8 mouse cellular contexts compared by ENCODE assay signal in genomic region chr8:22059153-22059738, GRCm38 (mm10). TPM values are rescaled to one million over a fixed set of nuclear protein-coding genes. Genes with fewer than 3 reads are reported as not detected.
DNase-seq lines count a peak whose midpoint lies in the region; ATAC-seq lines count a peak whose summit lies in the region.

No protein-coding gene starts in this region.

- H3K9ac ChIP-seq in kidney, embryonic 14.5 days (ENCODE audit: low read depth, low read length): peak overlapping the region; percentile 62; the same call in 1 of the 2 replicates
- peak overlapping the region; percentile 34 for H3K9ac ChIP-seq in intestine, embryonic 14.5 days (ENCODE audit: low read length)

- intact Hi-C loops in left cerebral cortex, postnatal 36 days (cut with DNase I): no loop called here

- ATAC-seq in kidney, embryonic 14.5 days (ENCODE audit: low FRiP score, low TSS enrichment): no peak
- ATAC-seq in intestine, embryonic 14.5 days (replicated peaks; ENCODE audit: low FRiP score, low TSS enrichment, low read depth): no peak

- no peak overlapping the region for H3K27ac ChIP-seq in kidney, embryonic 14.5 days (ENCODE audit: low read depth, low read length)
- no peak overlapping the region for H3K27ac ChIP-seq in embryonic facial prominence, embryonic 10.5 days (replicated peaks)
- no peak overlapping the region for H3K27ac ChIP-seq in intestine, embryonic 14.5 days (ENCODE audit: low read depth)

- peaks cover 16% of the 10 kb centered on the region for H3K27me3 ChIP-seq in kidney, embryonic 14.5 days (ENCODE audit: control insufficient read depth, insufficient read depth, low read length)
- peaks cover 28% of the 10 kb centered on the region for H3K27me3 ChIP-seq in embryonic facial prominence, embryonic 10.5 days (replicated peaks; ENCODE audit: low read depth, poor library complexity, severe bottlenecking)
- H3K27me3 ChIP-seq in intestine, embryonic 14.5 days (replicated peaks; ENCODE audit: control insufficient read depth, insufficient read depth, low read length): peaks cover 18% of the 10 kb centered on the region

- DNase-seq in kidney, postnatal 25 days: no peak
- no peak for DNase-seq in embryonic facial prominence, embryonic 10.5 days (ENCODE audit: low spot score)
- no peak for DNase-seq in intestine, embryonic 14.5 days (ENCODE audit: low spot score)
- peak; percentile 6 for DNase-seq in naive thymus-derived CD4-positive, alpha-beta T cell, adult 2 months (ENCODE audit: low read depth)
- DNase-seq in thymus, adult 18-20 months: no peak
- DNase-seq in left cerebral cortex, postnatal 36 days (ENCODE audit: low spot score in 2 of 2): no peak
- no peak for DNase-seq in urinary bladder, postnatal 10 days (ENCODE audit: low spot score)

- no peaks in the 10 kb centered on the region for H3K9me3 ChIP-seq in kidney, embryonic 14.5 days (ENCODE audit: control insufficient read depth, low read length)
- no peaks in the 10 kb centered on the region for H3K9me3 ChIP-seq in embryonic facial prominence, embryonic 10.5 days
- no peaks in the 10 kb centered on the region for H3K9me3 ChIP-seq in intestine, embryonic 14.5 days (ENCODE audit: control insufficient read depth, low read length)

- WGBS in kidney, embryonic 14.5 days: 43% methylated on average over 11 of the region's 11 CpGs
- WGBS in embryonic facial prominence, embryonic 10.5 days: 43% methylated on average over 11 of the region's 11 CpGs
- 49% methylated on average over 11 of the region's 11 CpGs for WGBS in intestine, embryonic 14.5 days

- H3K36me3 ChIP-seq in kidney, embryonic 14.5 days (ENCODE audit: control insufficient read depth, insufficient read depth, low read length): peaks cover 14% of the 10 kb centered on the region; the same call in 1 of the 2 replicates
- H3K36me3 ChIP-seq in embryonic facial prominence, embryonic 10.5 days (replicated peaks): peaks cover 23% of the 10 kb centered on the region
- peaks cover 9% of the 10 kb centered on the region for H3K36me3 ChIP-seq in intestine, embryonic 14.5 days (ENCODE audit: control insufficient read depth, insufficient read depth, low read length)

- H3K4me1 ChIP-seq in kidney, embryonic 14.5 days (ENCODE audit: control insufficient read depth, insufficient read depth, low read length): no peaks in the 10 kb centered on the region
- peaks cover 12% of the 10 kb centered on the region for H3K4me1 ChIP-seq in embryonic facial prominence, embryonic 10.5 days
- H3K4me1 ChIP-seq in intestine, embryonic 14.5 days (replicated peaks; ENCODE audit: control insufficient read depth, insufficient read depth, low read length): peaks cover 3% of the 10 kb centered on the region; the same call in 1 of the 2 replicates

- H3K4me3 ChIP-seq in kidney, embryonic 14.5 days (ENCODE audit: low read length): peak overlapping the region; percentile 63
- peak overlapping the region; percentile 75 for H3K4me3 ChIP-seq in embryonic facial prominence, embryonic 10.5 days
- H3K4me3 ChIP-seq in intestine, embryonic 14.5 days (ENCODE audit: low read depth, low read length): peak overlapping the region; percentile 82

- H3K4me2 ChIP-seq in kidney, embryonic 14.5 days (replicated peaks; ENCODE audit: low read depth, low read length): peak overlapping the region; percentile 73
- peak overlapping the region; percentile 92 for H3K4me2 ChIP-seq in intestine, embryonic 14.5 days (ENCODE audit: low read length)

RNA-seq across cellular contexts. Expression of gene Atp7b, which starts 0.9 kb away (rescaled TPM):
- 0.51 and 0.58 TPM in 2 replicates for polyA plus RNA-seq in kidney, embryonic 14.5 days (2014; fragmentation: Nextera tagmentation; extraction: Ambion mirVana)
- 1.9 and 2.1 TPM in 2 replicates for polyA plus RNA-seq in embryonic facial prominence, embryonic 10.5 days (2016; fragmentation: Nextera tagmentation; extraction: Ambion mirVana)
- 3.9 and 4.1 TPM in 2 replicates for polyA plus RNA-seq in intestine, embryonic 14.5 days (2014; fragmentation: Nextera tagmentation; extraction: Ambion mirVana)
- 1 to 10 TPM; 1.7 to 1.9 TPM for total RNA-seq in left cerebral cortex, postnatal 36 days (2021)

RNA-seq across cellular contexts. Expression of gene Alg11, which starts 1.3 kb away (rescaled TPM):
- 16.5 and 35.8 TPM in 2 replicates for polyA plus RNA-seq in kidney, embryonic 14.5 days (2014; fragmentation: Nextera tagmentation; extraction: Ambion mirVana)
- polyA plus RNA-seq in embryonic facial prominence, embryonic 10.5 days (2016; fragmentation: Nextera tagmentation; extraction: Ambion mirVana): 41.7 and 45.1 TPM in 2 replicates
- 30.2 and 30.6 TPM in 2 replicates for polyA plus RNA-seq in intestine, embryonic 14.5 days (2014; fragmentation: Nextera tagmentation; extraction: Ambion mirVana)
- 10 to 100 TPM; 30.7 to 35.7 TPM for total RNA-seq in left cerebral cortex, postnatal 36 days (2021)
